Mouse (Mus musculus) frontal cortex, postnatal 36 days (tissue): ENCODE measurements at regions not wholly inside any gene's neighbourhood (a gene's known extent, or its start where the extent isn't known, plus 50 kb on each side); places are given as distances from the start of the nearest gene placed in this dataset.

Experiments used
- DNase-seq, 2 experiments: peaks; one replicate each; pipeline ENCODE4 v3.0.0; 2022; ENCODE audit warnings: low spot score in 2 of 2

DNA sequence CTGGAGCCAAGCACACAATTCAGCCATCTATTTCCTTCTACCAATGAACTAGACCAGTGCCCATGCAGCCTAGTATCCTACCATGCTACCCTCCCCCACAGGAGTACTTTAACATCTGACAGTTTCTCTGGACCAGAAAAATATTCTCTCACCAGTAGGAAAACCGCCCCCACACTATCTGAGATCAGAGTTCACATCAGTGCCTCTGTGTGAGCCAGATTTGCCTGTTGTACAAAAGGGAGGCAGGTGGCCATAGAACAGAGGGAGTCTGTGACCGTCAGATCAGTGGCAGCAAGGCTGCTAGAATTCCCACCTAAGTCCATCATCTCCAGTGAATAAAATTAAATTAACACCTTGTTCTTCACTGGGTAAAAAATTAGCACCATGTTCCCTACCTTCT lies 166.5 kb downstream of the Atp23 start:
- DNase-seq: no peak

DNA sequence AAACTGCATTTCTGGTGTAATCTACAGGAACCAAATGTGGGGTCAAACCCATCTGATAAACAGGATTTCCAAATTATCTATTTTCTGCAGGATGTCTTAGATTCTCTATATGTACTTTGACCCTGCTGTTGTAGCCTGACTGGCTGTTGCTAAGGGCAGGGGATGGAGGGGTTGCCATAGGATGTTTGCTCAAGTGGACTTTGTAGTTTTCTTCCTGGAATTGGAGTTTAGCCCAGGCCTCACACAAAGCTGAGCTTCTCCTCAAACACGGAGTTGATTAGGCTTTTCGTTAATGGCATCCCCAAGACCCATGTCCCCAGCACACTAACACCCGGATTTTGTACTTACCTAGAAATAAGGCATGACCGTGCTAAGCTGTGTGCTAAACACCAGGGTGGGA lies 173.3 kb downstream of the Atp23 start:
- DNase-seq: no peak

DNA sequence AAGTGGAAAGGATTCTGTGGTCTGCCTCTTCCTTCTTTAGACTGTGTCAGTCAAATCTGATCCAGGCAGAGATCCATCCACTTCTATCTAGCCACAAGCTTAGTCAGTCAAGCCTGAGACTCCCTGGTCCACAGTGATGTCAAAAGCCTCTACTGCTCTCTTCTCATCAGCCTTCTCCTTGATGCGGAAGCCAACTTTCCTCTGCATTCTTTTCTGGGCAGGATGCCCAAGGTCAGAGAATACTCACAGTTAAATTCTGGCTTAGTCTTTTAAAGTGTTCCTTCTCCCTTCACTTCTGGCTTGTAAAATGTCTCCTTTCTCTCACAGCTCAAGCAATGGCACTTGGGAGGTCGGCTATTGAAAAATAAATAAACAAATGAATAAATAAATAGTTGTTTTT lies 183.2 kb downstream of the Atp23 start:
- peak in 1 of 2 experiments; percentile 17 for DNase-seq

DNA sequence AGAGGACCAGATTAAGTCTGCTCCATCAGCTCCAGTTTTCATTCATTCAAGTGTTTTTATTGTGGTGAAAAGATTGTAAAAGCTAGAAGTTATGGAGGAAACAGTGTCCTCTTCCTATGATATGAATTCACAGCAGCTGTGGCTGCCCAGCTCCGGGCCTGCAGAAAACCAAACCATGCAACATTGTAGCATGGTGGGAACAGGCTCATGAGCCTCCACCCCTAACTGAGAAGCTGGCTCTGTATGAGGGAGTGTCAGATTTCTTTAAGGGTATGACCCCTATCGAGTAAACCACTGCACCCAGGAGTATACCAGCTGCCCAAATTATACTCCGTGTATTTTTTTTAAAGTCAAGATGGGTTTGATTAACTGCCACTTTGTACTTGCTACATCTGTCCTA lies 189.4 kb downstream of the Atp23 start:
- no peak for DNase-seq

DNA sequence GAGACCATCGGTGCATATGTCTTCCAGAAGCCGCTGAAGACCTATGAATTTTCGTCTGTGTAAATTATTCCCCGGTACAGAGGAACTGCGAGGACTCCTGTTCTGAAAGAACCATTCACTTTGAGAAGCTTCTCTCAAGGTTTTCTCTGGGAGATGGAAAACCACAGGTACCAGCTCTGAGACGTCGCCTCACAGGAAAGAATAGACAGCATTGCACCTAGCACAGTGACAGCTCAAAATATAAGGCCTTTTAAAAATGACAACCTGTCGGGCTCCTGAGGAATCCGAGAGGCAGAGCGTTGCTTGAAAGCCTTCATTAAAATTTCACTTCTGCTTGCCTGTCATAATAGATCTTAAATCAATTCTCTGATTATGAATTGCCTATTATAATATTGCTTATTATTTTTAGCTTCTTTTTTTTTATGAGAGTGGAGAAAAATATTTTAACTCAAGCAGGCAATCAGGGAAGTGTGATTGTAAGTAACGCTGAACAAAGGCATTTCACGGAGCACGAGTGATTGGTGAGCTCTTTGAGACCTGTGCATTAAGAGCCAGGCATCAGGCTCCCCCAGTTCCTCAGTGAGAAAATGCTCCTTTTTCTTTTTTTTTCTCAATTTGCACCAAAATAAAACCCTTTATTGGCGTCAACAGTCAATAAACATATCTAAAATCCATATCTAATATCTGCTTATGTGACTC lies 191.8 kb downstream of the Atp23 start:
- no peak for DNase-seq

DNA sequence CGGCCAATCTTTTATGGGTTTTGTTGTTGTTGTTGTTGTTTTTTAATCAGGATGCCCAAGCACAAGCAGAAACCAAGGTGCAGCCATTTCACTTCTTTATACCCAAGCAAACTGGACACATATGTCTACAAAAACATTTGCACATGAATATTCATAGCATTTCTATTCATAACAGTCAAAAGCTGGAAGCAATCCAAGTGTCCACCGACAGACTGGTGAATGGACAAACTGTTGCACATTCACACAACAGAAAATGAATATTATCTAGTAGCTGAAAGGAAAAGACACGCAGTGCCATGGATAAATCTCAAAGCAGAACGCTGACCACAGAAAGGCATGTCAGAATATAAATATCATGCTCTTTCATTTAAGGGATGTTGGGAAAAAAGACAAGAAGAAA lies 192.4 kb downstream of the Atp23 start:
- DNase-seq: peak in 1 of 2 experiments; percentile 39

DNA sequence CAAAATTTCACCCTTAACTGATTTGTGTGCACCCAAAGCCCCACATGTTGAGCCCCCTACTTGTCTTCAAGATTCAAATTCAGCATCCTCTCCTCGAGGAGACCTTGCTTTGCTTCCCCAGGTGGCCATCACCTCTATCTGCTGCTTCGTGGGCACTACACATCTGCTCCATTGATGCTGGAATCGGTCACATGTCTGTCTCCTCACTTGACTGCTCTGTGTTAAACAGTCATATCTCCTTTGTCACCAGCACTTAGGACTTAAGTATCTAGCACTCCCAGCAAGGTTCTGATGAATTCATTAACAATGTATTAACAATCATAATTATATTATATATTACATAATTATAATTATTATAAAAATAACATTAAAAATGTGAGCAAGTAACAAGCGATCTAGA lies 192.9 kb downstream of the Atp23 start:
- no peak for DNase-seq

DNA sequence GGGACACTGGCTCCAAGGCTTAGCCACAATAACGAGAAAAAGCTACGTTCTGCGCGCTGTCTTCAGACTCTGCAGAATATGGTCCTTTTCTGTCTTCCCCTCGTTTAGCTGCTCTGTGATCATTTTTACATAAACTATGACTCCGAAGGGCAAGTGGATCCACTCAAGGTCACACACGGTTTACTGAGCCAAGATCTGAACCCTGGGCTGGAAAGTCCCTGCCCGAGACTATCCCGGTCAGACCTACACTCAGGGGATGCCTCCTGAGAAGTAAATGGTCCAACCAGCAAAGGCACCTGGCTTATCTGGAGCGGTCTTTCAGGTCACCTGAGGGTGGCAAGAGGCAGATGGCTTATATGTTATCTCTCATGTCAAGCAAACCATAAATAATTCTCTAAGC lies 204.1 kb downstream of the Atp23 start:
- no peak for DNase-seq

DNA sequence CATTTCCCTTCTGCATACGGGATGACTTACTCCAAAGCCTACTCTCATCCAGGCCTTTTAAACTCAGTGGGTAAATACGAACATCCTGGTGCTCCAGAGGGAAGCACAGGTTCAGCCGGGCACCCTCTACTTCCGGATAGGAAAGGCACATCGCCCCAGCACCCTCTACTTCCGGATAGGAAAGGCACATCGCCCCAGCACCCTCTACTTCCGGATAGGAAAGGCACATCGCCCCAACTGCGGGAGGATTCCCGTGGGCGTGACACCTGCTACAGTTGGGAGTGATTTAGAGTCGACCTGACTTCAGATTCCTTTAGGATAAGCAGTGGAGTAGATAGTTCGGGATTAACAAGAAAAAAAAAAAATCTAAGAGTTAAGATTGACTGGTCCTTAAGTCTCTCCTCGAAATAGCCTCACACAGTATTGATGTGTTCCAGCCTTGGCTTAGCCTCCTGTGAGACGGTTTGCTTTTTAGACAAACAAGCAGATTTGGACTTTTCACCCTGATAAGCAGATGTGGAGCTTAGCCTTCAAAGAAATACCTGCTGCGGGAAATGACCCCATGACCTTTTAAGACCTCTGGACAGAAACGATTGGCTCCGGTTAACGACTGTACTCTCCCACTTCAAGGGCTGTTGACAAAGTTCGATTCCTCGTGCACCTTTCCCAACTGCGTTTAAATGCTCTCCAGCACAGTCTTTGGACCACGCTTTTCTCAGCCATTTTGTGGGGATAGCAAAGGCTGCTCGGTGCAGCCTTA lies 210.1 kb downstream of the Atp23 start:
- DNase-seq: no peak

DNA sequence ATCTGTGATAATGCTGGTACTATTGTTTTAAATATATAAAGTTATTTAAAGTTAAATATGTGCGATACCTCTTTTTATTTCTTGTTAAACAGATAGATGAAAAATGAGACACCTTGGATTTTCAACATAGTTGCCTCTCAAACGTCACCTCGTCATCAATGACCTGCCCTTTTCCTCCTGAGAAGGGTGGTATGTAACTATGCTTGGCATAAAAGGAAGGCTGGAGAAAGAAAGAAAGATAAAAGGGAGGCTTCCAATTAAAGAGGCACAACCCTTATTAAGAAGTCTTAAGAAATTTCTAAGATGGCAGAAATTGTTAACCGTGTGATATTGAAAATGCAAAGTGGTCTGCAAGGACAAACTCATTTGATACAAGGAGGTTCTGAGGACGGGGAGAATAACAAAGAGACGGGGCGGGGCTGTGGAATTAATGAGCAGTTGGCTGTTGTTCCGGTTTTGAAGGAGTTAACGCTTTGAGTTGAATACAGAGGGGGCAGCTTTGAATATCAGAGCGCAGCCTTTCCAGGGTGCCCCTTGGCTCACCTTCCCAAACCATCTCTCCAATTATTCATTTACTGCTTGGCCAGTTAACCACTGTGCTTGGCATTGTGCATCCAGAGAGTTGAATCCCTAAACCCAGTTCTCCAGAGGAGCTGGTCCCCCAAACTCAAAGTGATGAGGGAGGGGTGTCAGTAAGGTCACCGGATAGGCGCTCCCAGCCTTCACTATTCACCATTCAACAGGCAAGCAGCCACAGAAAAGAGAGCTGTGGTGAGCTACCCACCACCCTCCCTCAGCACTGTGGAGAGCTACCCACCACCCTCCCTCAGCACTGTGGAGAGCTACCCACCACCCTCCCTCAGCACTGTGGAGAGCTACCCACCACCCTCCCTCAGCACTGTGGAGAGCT lies 220.6 kb downstream of the Atp23 start:
- DNase-seq: no peak

DNA sequence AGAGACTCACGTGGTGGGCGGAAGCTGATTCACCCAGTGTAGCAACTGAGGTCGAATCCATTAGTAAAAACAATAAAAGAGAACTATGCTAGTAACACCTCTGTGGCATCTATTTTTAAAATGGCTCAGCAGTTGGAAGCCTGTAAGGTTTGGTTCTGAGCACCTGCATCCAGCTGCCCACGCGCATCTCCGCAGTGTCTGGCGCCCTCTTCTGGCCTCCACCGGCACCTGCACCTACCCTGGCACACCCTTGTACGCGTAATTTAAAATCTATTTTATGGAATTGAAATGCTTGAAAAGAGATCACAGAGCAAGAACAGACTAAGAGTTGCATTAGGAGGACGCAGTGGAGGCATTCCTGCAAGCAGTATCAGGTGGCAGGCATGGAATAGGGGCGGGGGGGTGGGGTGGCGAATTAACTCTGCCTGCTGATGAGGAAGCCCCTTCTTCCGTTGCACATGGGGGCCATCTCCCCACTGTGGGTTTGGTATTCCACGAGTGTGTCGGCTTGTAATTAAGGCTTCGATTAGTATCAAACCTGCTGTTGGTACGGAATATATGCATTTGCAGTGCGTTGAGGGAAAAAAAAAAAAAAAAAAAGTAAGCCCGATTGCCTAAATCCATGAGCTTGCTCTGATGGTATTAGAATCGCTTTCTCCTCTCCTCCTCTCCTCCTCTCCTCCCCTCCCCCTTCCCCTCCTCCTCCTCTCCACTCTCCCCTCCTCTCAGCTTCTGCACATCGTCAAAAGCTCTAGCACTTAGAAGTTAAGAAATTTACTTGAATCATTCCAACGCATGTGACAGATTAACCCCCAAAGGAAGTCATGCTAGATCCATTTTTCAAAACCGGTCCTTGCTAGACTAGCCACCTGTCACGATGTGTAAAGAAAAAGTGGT lies 221.7 kb downstream of the Atp23 start:
- DNase-seq: peak in 1 of 2 experiments; percentile 23

DNA sequence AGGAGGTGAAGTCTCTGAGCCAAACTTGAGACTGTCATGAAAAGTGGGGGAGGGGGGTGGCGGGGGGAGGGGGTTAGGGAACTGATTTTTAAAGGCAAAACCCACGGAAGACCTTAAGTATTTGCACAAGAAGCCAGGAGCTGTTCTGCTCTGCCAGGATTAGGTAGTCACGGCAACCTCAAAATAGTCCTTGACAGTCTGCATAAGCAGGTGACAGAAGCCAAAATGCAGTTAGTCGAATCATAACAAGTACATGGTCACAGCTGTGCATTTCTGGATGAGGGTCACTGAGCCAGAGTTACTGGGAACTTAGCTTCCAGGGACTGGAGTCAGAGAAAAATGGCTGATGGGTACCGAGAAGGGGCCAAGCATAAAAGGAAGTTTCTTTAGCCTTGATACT lies 227.7 kb downstream of the Atp23 start:
- no peak for DNase-seq

DNA sequence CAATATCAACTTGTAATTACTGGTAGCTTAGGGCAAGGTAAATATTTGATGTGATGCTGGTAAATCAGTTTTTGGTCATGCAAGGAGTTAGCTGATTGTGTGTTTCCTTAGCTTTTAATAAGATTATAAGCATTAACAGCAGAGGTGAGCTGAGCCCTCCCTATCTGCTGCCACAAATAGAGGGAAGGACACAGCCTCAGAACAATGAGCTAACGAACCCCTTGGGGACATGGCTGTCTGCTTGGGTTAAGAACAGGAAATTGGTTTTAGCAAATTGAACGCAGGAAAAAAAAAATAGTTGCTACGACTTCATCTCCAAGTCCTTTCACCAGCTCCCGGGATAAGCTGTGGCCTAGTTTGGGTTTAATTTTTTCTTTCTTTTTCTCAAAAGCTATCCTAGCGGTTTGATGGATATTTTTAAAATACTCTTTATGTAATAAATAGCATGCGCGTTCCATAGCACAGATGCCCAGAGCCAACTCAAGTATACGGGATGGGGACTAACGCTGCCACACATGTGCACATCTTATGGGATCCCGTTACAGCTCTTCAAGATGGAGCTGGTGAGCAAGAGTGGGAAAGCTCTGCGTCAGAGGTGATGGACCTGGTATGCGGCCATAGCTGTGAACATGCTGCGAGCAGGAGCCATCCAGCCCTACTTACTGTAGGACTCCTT lies 236.6 kb downstream of the Atp23 start:
- DNase-seq: no peak

DNA sequence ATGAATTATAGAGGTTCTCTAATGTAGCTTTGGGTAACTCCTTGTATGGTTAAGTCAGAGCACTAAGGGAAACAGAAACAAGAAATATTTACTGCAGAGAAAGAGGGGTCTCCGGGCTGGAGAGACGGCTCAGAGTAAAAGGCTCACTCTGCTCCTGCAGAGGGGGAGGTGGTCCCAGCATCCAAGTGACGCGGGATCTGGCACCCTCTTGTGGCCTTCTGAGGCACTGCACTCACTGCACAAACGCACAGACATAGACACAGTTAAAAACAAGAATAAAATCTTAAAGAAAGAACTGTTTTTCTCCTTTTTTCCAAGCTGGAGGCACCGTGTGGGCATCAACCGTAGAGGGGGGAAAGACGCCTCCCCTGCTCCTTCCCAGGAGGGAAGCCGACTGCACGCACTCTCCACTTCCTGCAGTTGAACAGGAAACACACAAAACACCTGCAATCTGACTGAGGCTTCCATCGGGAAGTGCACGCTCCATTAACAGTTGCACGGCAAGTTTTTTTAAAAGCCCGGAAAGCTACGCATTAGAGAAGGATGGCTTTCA lies 237.6 kb downstream of the Atp23 start:
- no peak for DNase-seq

DNA sequence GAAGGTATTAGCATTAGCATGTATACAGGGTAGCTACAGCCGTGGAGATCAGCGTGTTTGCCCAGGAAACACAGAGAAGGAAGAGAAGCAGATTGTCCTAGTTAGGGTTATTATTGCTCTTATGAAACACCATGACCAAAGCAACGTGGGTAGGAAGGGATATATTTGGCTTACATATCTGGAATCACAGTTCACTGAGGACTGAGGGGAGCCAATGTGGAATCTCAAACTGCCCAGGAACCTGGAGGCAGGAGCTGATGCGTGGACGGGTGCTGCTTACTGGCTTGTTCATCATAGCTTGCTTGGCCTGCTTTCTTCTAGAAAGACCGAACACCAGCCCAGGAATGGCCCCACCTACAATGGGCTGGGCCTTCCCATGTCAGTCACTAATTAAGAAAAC lies 238.4 kb downstream of the Atp23 start:
- DNase-seq: no peak

DNA sequence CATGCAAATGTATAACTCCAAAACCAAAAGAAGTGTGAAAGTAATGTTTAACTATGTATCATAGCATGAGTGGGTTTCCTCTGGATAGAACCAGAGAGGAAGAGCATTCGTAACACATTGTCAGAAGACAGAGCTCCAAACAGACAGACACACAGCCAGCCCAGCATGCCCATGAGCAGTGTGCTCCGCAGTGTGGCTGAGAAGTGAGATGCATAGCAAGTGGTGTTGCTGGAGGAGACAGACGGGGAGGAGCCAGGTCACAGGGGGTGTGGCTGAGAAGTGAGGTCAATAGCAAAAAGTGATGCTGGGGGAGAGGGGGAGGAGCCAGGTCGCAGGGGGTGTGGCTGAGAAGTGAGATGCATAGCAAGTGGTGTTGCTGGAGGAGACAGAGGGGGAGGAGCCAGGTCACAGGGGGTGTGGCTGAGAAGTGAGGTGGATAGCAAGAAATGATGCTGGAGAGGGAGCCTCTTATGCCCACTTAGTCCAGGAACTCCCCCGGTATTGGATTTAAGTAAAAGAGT lies 240.0 kb downstream of the Atp23 start:
- DNase-seq: no peak

DNA sequence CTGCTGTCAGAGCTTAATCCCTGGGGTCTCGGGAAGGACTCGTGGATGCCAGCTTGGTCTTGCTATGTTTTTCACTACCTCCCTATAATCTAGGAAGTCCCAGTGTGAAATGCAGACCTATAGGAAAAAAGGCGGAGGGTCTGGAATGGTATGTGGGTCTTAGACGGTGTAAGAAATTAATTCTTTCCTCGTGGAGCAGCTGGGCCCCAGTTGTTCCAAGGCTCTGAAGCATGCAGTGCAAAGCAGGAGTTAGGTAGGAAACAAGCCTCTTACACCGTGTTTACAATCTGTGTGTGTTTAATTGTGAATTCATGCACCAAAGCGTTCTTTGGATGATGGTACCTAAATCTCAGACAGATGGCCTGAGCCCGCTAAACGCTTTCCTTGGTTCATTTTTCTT lies 241.1 kb downstream of the Atp23 start:
- DNase-seq: no peak

DNA sequence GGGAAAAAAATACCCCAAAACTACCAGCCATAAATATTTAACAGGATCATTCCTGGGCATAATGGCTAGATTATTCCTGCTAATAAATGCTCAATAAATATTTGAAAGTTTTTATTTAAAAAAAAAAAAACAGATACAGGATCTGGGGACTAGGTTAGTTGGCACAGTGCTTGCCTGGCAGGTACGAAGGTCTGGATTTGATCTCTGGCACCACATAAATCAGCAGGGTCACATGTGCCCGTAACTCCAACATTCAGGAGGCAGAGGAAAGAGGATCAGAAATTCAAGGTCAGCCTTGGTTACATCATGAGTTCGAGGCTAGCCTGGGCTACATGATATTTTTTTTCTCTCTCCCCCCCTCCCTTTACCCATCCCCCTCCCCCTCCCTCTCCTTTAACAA lies 248.5 kb downstream of the Atp23 start:
- DNase-seq: no peak

DNA sequence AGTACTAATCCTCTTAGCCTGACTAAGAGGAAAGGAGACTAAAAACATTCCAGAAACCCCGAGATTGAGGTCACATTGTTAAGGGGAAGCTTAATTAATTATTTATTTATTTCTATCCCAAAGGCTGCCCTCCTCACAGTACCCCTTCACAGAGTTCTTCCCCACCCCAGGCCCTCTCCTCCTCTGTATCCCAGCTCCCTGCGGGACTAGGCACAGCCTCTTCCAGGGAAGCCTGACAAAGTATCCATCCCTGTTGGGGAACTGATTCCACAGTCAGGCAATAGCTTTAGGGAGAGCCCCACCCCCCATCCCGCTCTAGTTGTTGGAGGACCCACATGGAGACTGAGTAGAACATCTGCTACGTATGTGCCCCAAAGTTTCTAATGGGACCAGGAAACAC lies 254.6 kb downstream of the Atp23 start:
- DNase-seq: no peak

DNA sequence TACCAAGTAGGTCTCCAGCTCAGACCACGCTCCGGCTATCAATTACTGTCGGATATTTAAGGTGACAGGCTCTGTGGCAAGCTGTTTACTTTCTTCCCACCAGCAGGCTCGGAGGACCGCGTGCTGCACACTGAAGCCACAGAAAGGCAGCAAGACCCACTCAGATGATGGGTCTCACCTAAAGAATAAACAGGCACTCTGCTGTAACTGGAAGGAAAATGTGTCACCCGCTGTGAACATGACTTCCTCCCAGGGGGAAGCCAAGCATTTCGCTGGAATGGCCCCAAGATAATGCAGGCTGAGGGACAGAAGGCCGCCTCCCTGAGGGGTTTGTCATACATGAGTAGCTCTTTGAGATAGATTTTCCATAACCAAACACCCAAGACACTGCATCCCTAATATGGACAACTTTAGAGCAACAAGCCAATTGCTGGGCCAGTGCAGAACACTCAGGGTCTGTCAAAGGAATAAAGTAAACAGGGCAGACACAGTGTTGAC lies 259.3 kb downstream of the Atp23 start:
- no peak for DNase-seq
